Mouse (Mus musculus): Measurements from ENCODE around the gene Celf1.
"Not testable (repeated sequence)": the region's sequence is repeated elsewhere in the genome, so short reads cannot be mapped to it uniquely, and the experiment has no call there.

Gene Celf1

DNA sequence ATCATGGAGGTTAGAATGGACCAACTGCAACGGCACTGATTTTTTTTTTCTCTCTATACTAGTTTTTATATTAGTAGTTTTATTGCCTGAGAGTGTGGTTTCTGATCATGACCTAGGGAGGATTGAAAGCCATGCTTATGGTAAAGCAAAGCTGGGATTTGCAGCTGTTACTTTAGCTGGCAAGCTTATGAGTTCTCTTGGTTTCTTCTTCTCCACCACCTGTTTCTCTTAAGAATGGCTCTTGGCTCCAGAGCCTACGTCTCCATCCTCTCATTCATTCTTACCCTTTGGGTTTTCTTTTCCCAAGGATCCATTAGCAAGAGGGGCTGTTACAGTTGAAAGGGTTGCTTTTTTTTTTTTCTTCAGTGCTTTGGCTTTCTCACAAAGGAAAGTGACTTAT is 1.6 kb downstream of the Celf1 start:
- no peak for DNase-seq

GRCm38 (mm10) chr2:90950149-90950548 is 10.0 kb downstream of the Celf1 start:
- no peak for DNase-seq

DNA sequence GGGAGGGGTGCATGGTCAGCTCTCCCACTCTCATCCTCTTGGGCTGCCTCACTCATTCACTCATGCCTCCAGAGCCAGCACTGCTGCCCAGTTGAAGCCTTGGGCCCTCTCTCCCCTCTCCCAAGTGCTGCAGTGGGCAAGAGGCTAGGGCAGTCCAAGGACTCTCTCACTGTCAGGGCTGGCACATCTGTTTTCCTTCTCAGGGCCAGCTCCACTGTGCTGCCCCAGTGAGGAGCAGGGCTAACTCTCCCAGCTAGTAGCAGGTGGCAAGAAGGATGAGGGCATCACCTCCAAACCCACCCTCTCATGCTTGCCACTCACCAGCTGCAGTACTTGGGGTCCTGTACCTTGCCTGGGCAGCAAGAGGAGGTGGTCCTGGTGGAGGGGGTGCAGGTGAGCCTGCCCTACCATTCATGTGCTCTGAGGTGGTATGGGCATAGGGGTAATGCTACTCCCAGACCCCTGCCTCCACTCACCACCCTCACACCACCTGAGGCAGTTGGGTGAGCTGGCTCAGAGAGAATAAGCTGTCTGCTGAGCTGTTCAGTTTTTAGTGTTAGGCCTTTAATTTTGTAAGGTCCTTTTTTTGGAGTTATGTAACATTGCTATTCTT is 10.5 kb downstream of the Celf1 start:
- no peak for DNase-seq

DNA sequence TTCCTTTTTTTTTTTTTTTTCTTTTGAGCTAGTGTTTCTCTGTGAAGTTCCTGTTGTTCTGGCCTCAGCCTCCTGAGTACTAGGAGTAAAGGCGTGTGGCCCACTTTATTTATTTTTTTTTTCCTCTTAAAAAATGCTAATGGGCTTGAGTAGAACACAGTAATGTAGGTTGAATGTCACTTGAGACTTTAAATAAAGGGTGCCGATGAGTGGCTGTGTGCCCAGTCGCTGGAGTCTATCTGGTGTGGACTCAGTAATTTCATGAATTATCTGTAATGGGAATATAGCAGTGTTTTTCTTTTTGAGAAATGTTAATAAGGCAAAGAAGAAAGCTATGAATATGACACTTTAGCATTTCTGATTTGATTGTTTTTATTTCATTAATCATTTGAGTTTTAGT is 13.3 kb downstream of the Celf1 start:
- no peak for DNase-seq

DNA sequence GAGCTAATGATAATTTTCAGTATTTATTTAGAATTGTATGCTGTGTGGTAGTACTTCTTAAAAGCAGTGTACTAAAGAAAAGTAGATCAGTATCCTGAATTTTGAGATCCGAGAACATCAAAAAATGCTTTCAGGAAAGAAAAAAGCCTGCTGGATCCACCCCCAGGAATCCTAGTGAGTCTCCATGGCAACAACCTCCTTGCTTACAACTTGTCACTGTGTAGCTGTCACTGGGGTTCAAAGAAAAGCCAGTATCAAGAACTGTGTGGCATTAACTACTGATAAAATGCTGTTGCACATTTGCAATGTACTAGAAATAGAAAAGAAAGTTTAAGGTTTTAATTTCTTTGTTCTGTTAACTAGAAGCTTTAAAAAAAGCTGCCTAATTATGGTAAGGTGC is 15.9 kb downstream of the Celf1 start:
- DNase-seq = no peak

DNA sequence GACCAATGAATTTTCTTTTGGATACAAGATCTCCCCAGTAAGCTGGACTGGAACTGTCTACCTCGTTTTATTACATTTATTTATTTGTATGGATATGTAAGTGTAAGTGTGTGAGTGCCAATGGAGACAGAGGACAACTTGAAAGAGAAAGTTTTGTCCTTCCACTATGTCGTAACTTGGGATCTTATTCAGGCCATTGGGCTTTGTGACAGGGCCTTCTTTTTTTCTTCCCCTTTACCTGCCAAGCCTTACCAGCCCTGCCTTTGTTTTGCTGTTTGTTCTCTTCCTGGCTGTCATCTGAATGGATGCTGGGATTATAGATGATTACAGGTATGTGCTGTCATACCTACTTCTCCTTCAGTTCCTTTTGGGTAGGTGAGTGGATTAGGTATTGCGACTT is 18.7 kb downstream of the Celf1 start:
- DNase-seq = no peak

- no peak for DNase-seq
Measured at GRCm38 (mm10) chr2:90960012-90960411, 19.8 kb downstream of the Celf1 start.

- DNase-seq = no peak
Measured at GRCm38 (mm10) chr2:90963304-90963703, 23.1 kb downstream of the Celf1 start.

GRCm38 (mm10) chr2:90964811-90965465 is 24.8 kb downstream of the Celf1 start:
- DNase-seq = no peak

- no peak for DNase-seq
Measured at GRCm38 (mm10) chr2:90965466-90966080, 25.4 kb downstream of the Celf1 start.

DNA sequence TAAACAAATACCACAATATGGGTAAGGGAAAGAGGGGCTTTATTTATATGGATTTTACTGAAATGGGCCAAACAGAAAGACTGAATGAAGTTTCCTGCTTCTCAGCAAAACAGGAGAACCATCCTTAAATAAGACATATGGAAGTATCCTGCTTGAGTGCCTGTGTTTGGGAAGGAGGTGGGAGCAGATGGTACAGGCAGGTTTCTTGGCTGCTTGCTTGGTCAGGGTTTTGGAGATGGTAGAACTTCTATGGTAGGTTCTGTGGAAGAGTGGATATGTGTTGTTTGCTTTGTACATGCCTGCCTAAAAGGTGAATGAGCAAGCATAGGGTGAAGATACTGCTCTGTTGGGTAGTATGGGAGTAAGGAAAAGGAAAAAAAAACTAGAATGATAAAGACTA is 30.4 kb downstream of the Celf1 start:
- DNase-seq = no peak

DNA sequence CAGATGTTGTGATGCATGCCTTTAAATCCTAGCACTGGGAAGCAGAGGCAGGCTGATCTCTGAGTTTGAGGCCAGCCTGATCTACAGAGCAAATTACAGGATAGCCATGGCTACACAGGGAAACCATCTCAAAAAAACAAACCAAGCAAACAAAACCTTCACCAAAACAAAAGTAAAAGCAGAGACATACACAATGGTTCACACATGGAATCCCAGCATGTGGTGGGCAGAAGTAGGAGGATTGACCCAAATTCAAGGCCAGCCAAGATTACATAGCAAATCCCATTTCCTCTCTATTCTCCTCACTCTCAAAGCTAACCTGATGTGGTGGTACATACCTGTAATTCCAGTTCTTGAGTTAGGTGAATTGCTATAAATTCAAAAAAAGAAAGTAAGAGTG is 33.9 kb downstream of the Celf1 start:
- DNase-seq = no peak

DNA sequence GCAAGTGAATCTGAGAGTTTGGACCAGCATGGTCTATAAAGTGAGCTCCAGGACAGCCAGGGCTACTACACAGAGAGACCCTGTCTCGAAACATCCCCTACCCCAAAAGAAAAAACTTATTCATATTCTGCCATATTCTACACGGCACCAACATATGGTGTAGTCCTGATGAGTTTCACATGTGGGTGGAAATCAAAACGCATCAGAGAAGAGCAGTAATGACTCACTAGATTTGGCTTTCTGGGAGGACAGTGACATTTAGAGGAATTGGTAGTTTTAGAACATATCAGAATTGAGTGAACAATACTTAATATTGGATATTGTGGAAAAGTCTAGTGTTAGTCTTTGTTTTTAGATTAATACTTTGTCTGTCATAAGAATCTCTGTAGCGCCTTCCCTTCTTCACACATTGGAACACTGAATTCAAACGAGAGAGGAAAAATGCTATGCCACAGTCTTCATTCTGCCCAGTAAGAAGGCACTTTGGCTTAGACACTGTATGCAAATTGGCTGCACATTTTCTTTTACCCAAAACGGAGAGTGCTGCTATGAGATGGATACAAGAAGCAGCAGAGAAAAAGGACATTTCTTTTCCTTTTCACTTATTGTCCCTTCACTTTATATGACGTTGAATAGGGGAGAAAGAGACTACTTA is 35.1 kb downstream of the Celf1 start:
- DNase-seq = no peak

GRCm38 (mm10) chr2:90976590-90976989 is 36.4 kb downstream of the Celf1 start:
- no peak for DNase-seq

- DNase-seq = no peak
Measured at GRCm38 (mm10) chr2:90977291-90977690, 37.1 kb downstream of the Celf1 start.

- DNase-seq = no peak
Measured at GRCm38 (mm10) chr2:90986055-90986454, 45.9 kb downstream of the Celf1 start.

- no peak for DNase-seq
Measured at GRCm38 (mm10) chr2:91008536-91008935, 68.4 kb downstream of the Celf1 start.

GRCm38 (mm10) chr2:91013881-91014280 is 73.7 kb downstream of the Celf1 start:
- no peak for DNase-seq

DNA sequence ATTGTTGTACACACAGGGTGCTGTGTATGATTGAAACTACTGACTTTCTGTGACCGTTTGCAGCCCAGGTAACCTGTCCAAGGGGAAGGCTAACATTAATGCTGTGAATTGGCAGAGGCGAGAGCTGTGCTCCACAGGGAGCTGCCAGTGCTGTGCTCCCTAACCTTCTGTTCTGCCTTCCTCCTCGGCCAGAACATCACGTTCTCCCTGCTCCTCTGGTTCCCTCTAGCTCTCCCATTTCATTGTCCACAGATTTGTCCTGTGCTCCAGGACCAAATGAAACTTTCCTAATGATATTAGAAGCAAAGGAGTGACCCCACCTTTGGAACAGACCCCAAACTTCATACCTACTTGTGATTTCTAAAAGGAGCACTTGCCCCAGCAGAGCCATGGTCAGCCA is 75.2 kb downstream of the Celf1 start:
- peak; percentile 28 for DNase-seq

DNA sequence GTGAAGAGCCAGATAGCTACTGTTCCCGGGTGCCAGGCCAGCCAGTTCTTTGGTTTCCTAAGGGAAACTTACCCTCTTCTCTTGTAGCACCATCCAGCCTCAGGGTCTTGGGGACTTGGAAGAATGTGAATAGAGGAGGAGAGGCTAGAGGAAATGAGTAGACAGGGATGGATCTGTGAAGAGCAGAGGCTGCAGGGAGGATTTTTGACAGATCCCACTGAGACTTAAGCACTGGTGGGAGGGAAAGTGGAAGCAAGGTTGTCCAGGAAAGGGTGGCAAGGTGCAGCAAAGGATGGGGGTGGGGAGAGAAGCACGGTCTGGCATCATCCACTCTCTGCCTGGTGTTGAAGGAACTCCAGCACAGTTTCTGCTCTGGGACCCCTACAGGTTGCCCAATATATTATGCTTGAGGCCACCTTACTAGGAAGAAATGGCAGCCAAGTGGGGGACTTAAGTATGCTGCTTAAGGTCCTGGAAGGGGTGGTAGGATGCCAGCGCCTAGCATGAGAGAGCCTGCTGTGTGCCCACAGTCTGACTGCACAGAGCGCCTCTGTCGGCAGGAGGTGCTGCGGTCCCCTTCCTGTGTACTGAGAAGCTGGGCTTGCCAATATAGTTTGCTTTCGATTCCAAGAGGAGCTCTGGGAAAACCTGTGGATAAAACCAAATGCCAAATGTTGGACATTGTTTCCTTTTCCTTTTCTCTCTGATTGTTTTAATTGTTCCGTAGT is 78.0 kb downstream of the Celf1 start:
- peak; percentile 31 for DNase-seq

DNA sequence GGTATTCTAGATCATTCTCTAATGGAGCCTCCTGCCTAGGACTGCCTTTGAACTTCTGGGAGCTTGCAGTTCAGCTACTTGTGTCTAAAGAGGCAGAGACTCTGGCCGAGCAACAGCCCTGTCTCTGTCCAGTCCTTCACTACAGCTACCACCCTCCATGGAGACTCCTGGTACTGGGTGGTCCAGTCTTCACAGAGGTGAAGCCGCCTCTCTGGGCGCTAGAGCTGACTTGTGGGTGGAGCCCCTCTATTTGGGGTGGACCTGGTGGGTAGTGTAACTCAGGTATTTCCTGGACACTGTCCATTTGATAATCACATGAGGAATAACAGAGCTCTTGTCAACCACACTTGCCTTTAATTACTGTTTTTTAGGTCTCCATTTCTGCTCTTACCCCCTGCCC is 79.7 kb downstream of the Celf1 start:
- no peak for DNase-seq

DNA sequence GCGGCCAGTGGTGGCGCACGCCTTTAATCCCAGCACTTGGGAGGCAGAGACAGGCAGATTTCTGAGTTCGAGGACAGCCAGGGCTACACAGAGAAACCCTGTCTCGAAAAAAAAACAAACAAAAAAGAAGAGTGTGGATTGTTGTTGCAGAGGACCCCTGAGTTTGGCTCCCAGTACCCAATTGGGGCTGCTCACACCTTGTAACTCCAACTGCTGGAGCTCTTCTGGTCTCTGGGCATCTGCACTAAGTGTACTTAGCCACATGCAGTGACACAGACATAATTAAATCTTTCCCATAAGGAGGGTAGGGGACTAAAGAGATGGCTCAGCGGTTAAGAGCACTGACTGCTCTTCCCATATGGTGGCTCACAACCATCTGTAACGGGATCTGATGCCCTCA is 82.1 kb downstream of the Celf1 start:
- DNase-seq = not testable (repeated sequence)

DNA sequence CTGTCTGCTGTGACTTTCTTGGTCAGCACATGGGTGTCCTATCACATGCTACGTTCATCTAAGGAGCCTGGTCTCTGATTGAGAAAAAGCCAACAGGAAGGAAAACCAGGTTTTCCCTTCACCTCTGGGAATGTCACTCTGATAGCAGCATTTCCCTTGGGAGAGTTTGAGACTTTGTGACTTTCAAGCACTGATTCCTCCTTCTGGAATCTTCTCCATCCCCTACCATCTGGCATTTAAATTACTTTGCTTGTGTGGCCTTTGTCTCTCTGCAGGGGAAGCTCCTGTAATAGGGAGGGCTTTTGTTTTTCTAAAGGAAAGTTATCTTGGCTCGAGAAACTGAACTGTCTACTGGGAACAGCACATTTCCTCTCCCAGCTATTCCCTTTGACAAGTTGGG is 82.9 kb downstream of the Celf1 start:
- no peak for DNase-seq
